Comparison of ENCODE assay signal across 14 mouse cellular contexts in the genomic region with DNA sequence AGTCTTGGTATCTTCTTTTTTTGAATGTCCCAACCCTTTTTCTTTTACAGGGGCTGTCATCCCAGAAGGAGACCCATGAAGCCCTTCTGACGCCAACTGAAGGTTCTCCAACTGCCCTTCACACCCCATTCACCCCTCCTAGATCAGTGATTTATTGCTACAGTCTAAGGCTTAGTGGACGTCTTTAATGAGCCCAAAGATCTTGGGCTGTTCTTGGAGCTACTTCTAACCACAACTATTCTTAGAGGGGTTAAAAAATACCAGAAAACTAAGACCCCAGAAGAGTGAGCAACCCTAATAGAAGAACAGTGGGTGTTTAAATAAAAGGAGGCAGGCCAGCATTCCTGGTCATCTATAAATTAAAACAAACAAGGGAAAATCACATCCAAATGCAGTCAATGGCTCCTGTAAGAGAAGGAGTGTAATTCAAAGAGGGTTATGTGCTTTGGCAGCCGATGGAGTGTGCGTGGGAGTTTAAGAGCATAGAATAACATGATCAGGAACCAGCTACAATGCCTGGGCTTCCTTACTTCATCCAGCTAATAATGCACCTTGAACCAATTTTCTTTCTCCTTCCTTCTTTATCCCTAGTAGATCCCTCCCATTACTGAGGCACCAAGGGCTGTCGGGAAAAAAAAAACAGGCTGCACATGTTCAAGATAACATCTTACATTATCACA.
"Had no signal": no experiment of that assay in that cellular context is flagged by ENCODE, and none has a peak within 500 bp of the region (broad histone marks: within the 10 kb centered on the region; RNA-seq: fewer than 3 reads in every experiment).

No protein-coding gene starts in this region.

- H3K4me3 ChIP-seq: intestine, embryonic 15.5 days; left cerebral cortex, adult 2 months; liver, embryonic 15.5 days; midbrain, embryonic 10.5 days; neural tube, embryonic 13.5 days; stomach, embryonic 15.5 days had no signal

- ATAC-seq: intestine, embryonic 15.5 days; lung, postnatal 0 days had no signal

- H3K27ac ChIP-seq: intestine, embryonic 15.5 days; left cerebral cortex, adult 2 months; liver, embryonic 15.5 days; midbrain, embryonic 10.5 days; neural tube, embryonic 13.5 days; stomach, embryonic 15.5 days had no signal

- H3K9me3 ChIP-seq: intestine, embryonic 15.5 days; liver, embryonic 15.5 days; midbrain, embryonic 10.5 days; neural tube, embryonic 13.5 days; stomach, embryonic 15.5 days had no signal

- H3K4me1 ChIP-seq: intestine, embryonic 15.5 days; liver, embryonic 15.5 days; midbrain, embryonic 10.5 days; stomach, embryonic 15.5 days had no signal

- DNase-seq: kidney, adult 2 months; lung, adult 2 months; lung, postnatal 36 days; midbrain, embryonic 14.5 days; right cerebral cortex, postnatal 14 days; thymus, postnatal 36 days had no signal

- H3K36me3 ChIP-seq: intestine, embryonic 15.5 days; liver, embryonic 15.5 days; midbrain, embryonic 10.5 days; neural tube, embryonic 13.5 days; stomach, embryonic 15.5 days had no signal

- H3K9ac ChIP-seq: intestine, embryonic 15.5 days; liver, embryonic 15.5 days; neural tube, embryonic 13.5 days; stomach, embryonic 15.5 days had no signal

- H3K4me2 ChIP-seq: intestine, embryonic 15.5 days; liver, embryonic 11.5 days; liver, embryonic 15.5 days; neural tube, embryonic 13.5 days; stomach, embryonic 15.5 days had no signal

- H3K27me3 ChIP-seq: intestine, embryonic 15.5 days; liver, embryonic 15.5 days; neural tube, embryonic 13.5 days; stomach, embryonic 15.5 days had no signal
